Mouse (Mus musculus) embryonic facial prominence, embryonic 11.5 days (tissue): ENCODE results near the gene Def6. TPM values are rescaled to one million over a fixed set of nuclear protein-coding genes. Genes with fewer than 3 reads are reported as not detected.

Experiments used
- ATAC-seq: fragments of 200-750 bp; cut with Nextera tagmentation; replicated peaks from 2 replicates; pipeline ENCODE4 v1.8.0; 2017; ENCODE audit warnings: low read depth; ENCODE audit not compliant: insufficient number of reproducible peaks, low FRiP score, low TSS enrichment
- DNase-seq: peaks from one replicate; pipeline ENCODE4 v3.0.0-alpha.2; 2015; ENCODE audit warnings: low spot score
- H3K27ac ChIP-seq: fragments of 300-500 bp; sonication (generic); replicated peaks from 2 replicates; pipeline ENCODE4 v1.5.1; 2014; ENCODE audit warnings: mild to moderate bottlenecking, low read depth, low read length, control low read depth
- H3K27me3 ChIP-seq: fragments of 300-500 bp; sonication (generic); 2 replicates; pipeline ENCODE4 v1.6.1; 2014; ENCODE audit warnings: mild to moderate bottlenecking, low read length, moderate library complexity, mixed read lengths; ENCODE audit not compliant: control insufficient read depth, insufficient read depth
- H3K36me3 ChIP-seq: fragments of 300-500 bp; sonication (generic); replicated peaks from 2 replicates; pipeline ENCODE4 v1.6.1; 2014; ENCODE audit warnings: low read depth, mild to moderate bottlenecking, low read length, moderate library complexity, mixed read lengths; ENCODE audit not compliant: control insufficient read depth, insufficient read depth
- H3K4me1 ChIP-seq: fragments of 300-500 bp; sonication (generic); 2 replicates; pipeline ENCODE4 v1.6.1; 2014; ENCODE audit warnings: low read length, mixed read lengths; ENCODE audit not compliant: control insufficient read depth, insufficient read depth
- H3K4me2 ChIP-seq: fragments of 300-500 bp; sonication (generic); 2 replicates; pipeline ENCODE4 v1.6.1; 2014; ENCODE audit warnings: low read depth, mild to moderate bottlenecking, control low read depth, low read length, moderate library complexity
- H3K4me3 ChIP-seq: fragments of 300-500 bp; sonication (generic); 2 replicates; pipeline ENCODE4 v1.5.1; 2014; ENCODE audit warnings: low read depth, low read length, control low read depth
- H3K9ac ChIP-seq: fragments of 300-500 bp; sonication (generic); replicated peaks from 2 replicates; pipeline ENCODE4 v1.6.1; 2014; ENCODE audit warnings: mild to moderate bottlenecking, control low read depth, low read length
- H3K9me3 ChIP-seq: fragments of 300-500 bp; sonication (generic); replicated peaks from 2 replicates; pipeline ENCODE4 v1.6.1; 2016; ENCODE audit warnings: mild to moderate bottlenecking, low read length, inconsistent platforms, mixed read lengths; ENCODE audit not compliant: control insufficient read depth
- WGBS: fragments of 180-500 bp; shearing (Covaris S2); extraction: QIAGEN DNeasy Blood & Tissue Kit; methylation state at CpG from one replicate; pipeline ENCODE4 v1.1.7; 2014; 5-methylcytosine and 5-hydroxymethylcytosine counted together
- polyA plus RNA-seq: library from polyadenylated mRNA; unstranded; fragments of >200 nt; fragmentation: Nextera tagmentation; extraction: Ambion mirVana; gene quantifications from 2 replicates; pipeline ENCODE4 v1.2.1, GENCODE M21; 2014

The Def6 gene
- polyA plus RNA-seq, 1 experiment from 2014 or later: 3.0 TPM

- Histone ChIP-seq H3K36me3 (no peaks in the 10 kb centered on the region; the same call in 1 of the 2 replicates), H3K4me3 (peak overlapping the region; percentile 87), H3K27ac (peak overlapping the region; percentile 91), H3K4me1 (0 out of 2 replicates have a peak, but pooled peaks cover 3% of the 10 kb centered on the region), H3K4me2 (peak overlapping the region; percentile 94), H3K9me3 (no peaks in the 10 kb centered on the region), H3K27me3 (no peaks in the 10 kb centered on the region), H3K9ac (peak overlapping the region; percentile 95)
- DNase-seq: peak; percentile 71
- WGBS: 10% methylated on average over 13 of the region's 22 CpGs
- peak; percentile 30 for ATAC-seq
Measured at GRCm38 (mm10) chr17:28177540-28178046, 30.0 kb upstream of the Def6 start.

DNA sequence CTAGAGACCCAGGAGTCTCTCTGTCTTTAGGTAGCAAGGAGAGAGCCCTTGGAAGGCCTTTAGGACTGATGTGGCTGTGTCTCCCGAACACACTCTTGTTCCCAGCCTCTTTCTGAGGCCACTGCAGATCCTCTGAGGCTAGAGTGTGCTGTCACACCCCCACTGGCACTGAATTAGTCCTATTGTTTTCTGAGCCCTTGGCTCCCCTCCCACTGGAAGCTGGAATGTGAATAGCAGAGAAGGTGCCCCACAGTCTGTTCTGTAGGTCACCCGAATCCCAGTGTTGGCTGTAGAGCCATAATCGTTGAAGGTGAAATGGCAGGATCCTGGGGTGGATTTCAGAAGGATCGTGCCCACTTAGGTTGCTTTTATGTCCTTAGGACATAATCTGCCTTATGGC, 27.2 kb upstream of the Def6 start:
- no peak overlapping the region for H3K9ac ChIP-seq
- H3K4me1 ChIP-seq: no peaks in the 10 kb centered on the region
- ATAC-seq (no peak), DNase-seq (no peak)
- H3K27ac ChIP-seq: no peak overlapping the region
- 38% methylated on average over 4 of the region's 4 CpGs for WGBS
- no peak overlapping the region for H3K4me3 ChIP-seq
- no peaks in the 10 kb centered on the region for H3K27me3 ChIP-seq
- no peaks in the 10 kb centered on the region for H3K36me3 ChIP-seq
- no peak overlapping the region for H3K4me2 ChIP-seq
- no peaks in the 10 kb centered on the region for H3K9me3 ChIP-seq

- Histone ChIP-seq H3K4me3 (no peak overlapping the region), H3K27ac (no peak overlapping the region), H3K4me1 (no peaks in the 10 kb centered on the region), H3K9me3 (no peaks in the 10 kb centered on the region), H3K36me3 (no peaks in the 10 kb centered on the region), H3K27me3 (no peaks in the 10 kb centered on the region), H3K4me2 (no peak overlapping the region), H3K9ac (no peak overlapping the region)
- 79% methylated on average over 15 of the region's 15 CpGs for WGBS
- DNase-seq: no peak
- no peak for ATAC-seq
Measured at GRCm38 (mm10) chr17:28180783-28181544, 26.6 kb upstream of the Def6 start.

- no peak overlapping the region for H3K4me3 ChIP-seq
- no peaks in the 10 kb centered on the region for H3K27me3 ChIP-seq
- H3K4me2 ChIP-seq: no peak overlapping the region
- no peak overlapping the region for H3K27ac ChIP-seq
- 87% methylated on average over 7 of the region's 7 CpGs for WGBS
- H3K9ac ChIP-seq: no peak overlapping the region
- no peaks in the 10 kb centered on the region for H3K9me3 ChIP-seq
- no peak for ATAC-seq
- no peaks in the 10 kb centered on the region for H3K4me1 ChIP-seq
- peaks cover 4% of the 10 kb centered on the region; the same call in 1 of the 2 replicates for H3K36me3 ChIP-seq
- no peak for DNase-seq
Measured at GRCm38 (mm10) chr17:28184971-28185638, 22.5 kb upstream of the Def6 start.

GRCm38 (mm10) chr17:28188313-28188712, 19.3 kb upstream of the Def6 start:
- 83% methylated on average over 5 of the region's 5 CpGs for WGBS
- Histone ChIP-seq H3K36me3 (peaks cover 10% of the 10 kb centered on the region), H3K9me3 (no peaks in the 10 kb centered on the region), H3K27me3 (no peaks in the 10 kb centered on the region), H3K27ac (no peak overlapping the region), H3K4me3 (no peak overlapping the region), H3K4me1 (no peaks in the 10 kb centered on the region; the same call in 1 of the 2 replicates), H3K4me2 (no peak overlapping the region), H3K9ac (no peak overlapping the region)
- DNase-seq (no peak), ATAC-seq (no peak)

DNA sequence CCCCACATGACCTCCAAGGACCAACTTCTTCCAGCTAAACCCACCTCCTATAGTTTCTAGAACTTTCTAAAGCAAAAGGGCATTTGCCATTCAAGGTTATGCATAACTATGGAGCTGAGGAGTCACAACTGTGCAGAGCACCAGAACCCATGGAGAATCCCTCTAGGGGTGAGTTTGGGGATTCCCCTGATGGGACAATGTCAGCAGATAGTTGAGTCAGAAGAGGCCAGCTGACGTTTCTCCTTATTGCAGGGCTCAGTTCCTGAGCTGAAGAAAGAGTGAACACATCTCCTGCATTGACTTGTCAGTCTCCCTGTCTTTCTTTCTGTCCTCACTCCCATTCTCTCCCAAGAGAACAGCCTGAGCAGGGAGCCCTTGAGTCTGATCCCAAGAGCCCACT, 14.8 kb upstream of the Def6 start:
- H3K36me3 ChIP-seq: peaks cover 13% of the 10 kb centered on the region
- no peak overlapping the region for H3K27ac ChIP-seq
- DNase-seq (no peak), ATAC-seq (no peak)
- no peak overlapping the region for H3K9ac ChIP-seq
- H3K4me3 ChIP-seq: no peak overlapping the region
- H3K27me3 ChIP-seq: no peaks in the 10 kb centered on the region
- H3K4me2 ChIP-seq: no peak overlapping the region
- H3K4me1 ChIP-seq: no peaks in the 10 kb centered on the region; the same call in 1 of the 2 replicates
- no peaks in the 10 kb centered on the region for H3K9me3 ChIP-seq
- 88% methylated on average over 1 of the region's 1 CpGs for WGBS

DNA sequence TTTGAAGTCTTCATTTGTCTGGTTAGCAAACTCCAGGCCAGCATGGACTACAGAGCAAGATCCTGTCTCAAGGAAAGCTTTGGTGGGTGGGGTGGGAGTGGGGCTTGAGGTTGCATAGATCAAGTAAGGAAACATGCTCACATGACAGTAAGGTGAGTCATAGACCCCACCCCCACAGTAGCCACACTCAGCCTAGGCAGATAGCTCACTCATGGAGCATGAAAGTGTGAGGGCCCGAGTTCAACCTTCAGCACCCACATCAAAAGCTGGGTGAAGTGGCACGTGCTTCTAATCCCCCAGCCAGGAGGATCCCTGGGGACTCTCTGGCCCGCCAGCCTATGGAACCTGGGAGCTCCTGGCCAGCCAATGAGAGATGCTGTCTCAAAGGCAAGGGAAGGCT, 14.0 kb upstream of the Def6 start:
- Histone ChIP-seq H3K9ac (no peak overlapping the region), H3K4me3 (no peak overlapping the region), H3K9me3 (no peaks in the 10 kb centered on the region), H3K4me1 (no peaks in the 10 kb centered on the region; the same call in 1 of the 2 replicates), H3K27ac (no peak overlapping the region), H3K27me3 (no peaks in the 10 kb centered on the region), H3K36me3 (peaks cover 15% of the 10 kb centered on the region), H3K4me2 (no peak overlapping the region)
- no peak for ATAC-seq
- no peak for DNase-seq
- WGBS: 87% methylated on average over 3 of the region's 3 CpGs

DNA sequence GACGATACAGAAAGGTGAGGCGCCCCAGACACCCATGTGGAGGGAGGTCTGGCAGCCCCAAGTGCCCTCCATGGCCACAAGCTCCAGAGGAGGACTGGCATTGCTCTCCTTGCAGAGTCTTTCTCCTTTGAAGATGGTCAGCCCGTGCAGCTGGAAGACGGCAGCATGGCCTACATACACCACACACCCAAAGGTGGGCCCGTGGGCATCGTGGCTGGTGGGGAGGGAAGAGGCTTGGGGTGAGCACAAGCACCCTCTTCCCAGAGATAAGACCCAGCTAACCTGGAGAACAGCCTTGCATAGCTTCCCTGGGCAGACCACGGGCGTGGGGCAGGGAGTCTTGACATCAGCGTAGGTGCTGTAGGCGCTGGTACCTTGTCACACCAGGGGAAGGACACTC, 12.5 kb upstream of the Def6 start:
- no peak for DNase-seq
- Histone ChIP-seq H3K36me3 (peaks cover 13% of the 10 kb centered on the region), H3K27ac (no peak overlapping the region), H3K4me2 (no peak overlapping the region), H3K4me3 (no peak overlapping the region), H3K27me3 (no peaks in the 10 kb centered on the region), H3K4me1 (no peaks in the 10 kb centered on the region; the same call in 1 of the 2 replicates), H3K9me3 (no peaks in the 10 kb centered on the region), H3K9ac (no peak overlapping the region)
- no peak for ATAC-seq
- 96% methylated on average over 10 of the region's 10 CpGs for WGBS
